Comparison of ENCODE assay signal across 8 mouse cellular contexts in genomic region chr6:51168775-51169695, GRCm38 (mm10).
A peak's percentile ranks its signal among the peaks of the same experiment; 100 is the strongest.
DNase-seq lines count a peak whose midpoint lies in the region; ATAC-seq and TF ChIP-seq lines count a peak whose summit lies in the region.

No protein-coding gene starts in this region.

- TF ChIP-seq CTCF in lung, postnatal 0 days (IDR thresholded peaks at IDR 0.05) = no peak

- no peak for TF ChIP-seq EP300 in lung, postnatal 0 days (IDR thresholded peaks at IDR 0.05)

- H3K4me2 ChIP-seq in forebrain, embryonic 16.5 days (ENCODE audit: low read length) = peak overlapping the region; percentile 59
- peak overlapping the region; percentile 54 for H3K4me2 ChIP-seq in lung, postnatal 0 days (replicated peaks; ENCODE audit: low read depth, low read length)

- DNase-seq in thymus, postnatal 4 days = peak; percentile 39
- DNase-seq in thymus, adult 18-20 months = no peak
- peak; percentile 36 for DNase-seq in induced T-regulatory cell, adult 2 months (ENCODE audit: low read depth)
- DNase-seq in lung, postnatal 0 days (ENCODE audit: low spot score) = peak; percentile 46
- peak; percentile 39 to 80 for DNase-seq in spleen, postnatal 4 days (ENCODE audit: low spot score in 2 of 2)
- DNase-seq in frontal cortex, postnatal 36 days (ENCODE audit: low spot score in 2 of 2) = no peak

- WGBS in forebrain, embryonic 16.5 days = 17% methylated on average over 38 of the region's 38 CpGs
- 14% methylated on average over 35 of the region's 38 CpGs for WGBS in lung, postnatal 0 days

- H3K4me3 ChIP-seq in forebrain, embryonic 16.5 days (replicated peaks; ENCODE audit: low read length) = peak overlapping the region; percentile 35
- peak overlapping the region; percentile 34 for H3K4me3 ChIP-seq in lung, postnatal 0 days (ENCODE audit: low read depth, low read length)

- no peaks in the 10 kb centered on the region for H3K36me3 ChIP-seq in forebrain, embryonic 16.5 days (ENCODE audit: control insufficient read depth, insufficient read depth)
- H3K36me3 ChIP-seq in lung, postnatal 0 days (ENCODE audit: insufficient read depth, low read length) = no peaks in the 10 kb centered on the region

- H3K27me3 ChIP-seq in forebrain, embryonic 16.5 days (replicated peaks; ENCODE audit: control insufficient read depth, insufficient read depth, low read length) = peaks cover 25% of the 10 kb centered on the region
- peaks cover 16% of the 10 kb centered on the region; the same call in 1 of the 2 replicates for H3K27me3 ChIP-seq in lung, postnatal 0 days (replicated peaks; ENCODE audit: insufficient read depth, low read length)

- H3K9me3 ChIP-seq in forebrain, embryonic 16.5 days (ENCODE audit: control insufficient read depth, low read length) = no peaks in the 10 kb centered on the region; the same call in 1 of the 2 replicates
- H3K9me3 ChIP-seq in lung, postnatal 0 days (ENCODE audit: low read length) = no peaks in the 10 kb centered on the region

- peak; percentile 27; the same call in 1 of the 2 replicates for ATAC-seq in forebrain, embryonic 16.5 days
- no peak for ATAC-seq in lung, postnatal 0 days
- no peak for ATAC-seq in frontal cortex, adult (ENCODE audit: low TSS enrichment)

- peak overlapping the region; percentile 68 for H3K9ac ChIP-seq in forebrain, embryonic 16.5 days (replicated peaks; ENCODE audit: low read depth, low read length)
- H3K9ac ChIP-seq in lung, postnatal 0 days (replicated peaks; ENCODE audit: low read depth) = peak overlapping the region; percentile 36; the same call in 1 of the 2 replicates

- H3K27ac ChIP-seq in forebrain, embryonic 16.5 days (ENCODE audit: low read length) = no peak overlapping the region
- H3K27ac ChIP-seq in lung, postnatal 0 days (ENCODE audit: low read length) = peak overlapping the region; percentile 86

- peaks cover 15% of the 10 kb centered on the region for H3K4me1 ChIP-seq in forebrain, embryonic 16.5 days (replicated peaks; ENCODE audit: control insufficient read depth, insufficient read depth, low read length)
- H3K4me1 ChIP-seq in lung, postnatal 0 days (ENCODE audit: insufficient read depth, low read depth, low read length) = peaks cover 3% of the 10 kb centered on the region; the same call in 1 of the 2 replicates

Comparison
In these comparisons a context has a peak if more than half of its experiments do, and no peak if none do; other contexts are left out.
1. DNase-seq: peak in thymus, postnatal 4 days (single experiment), induced T-regulatory cell, adult 2 months (single experiment), lung, postnatal 0 days (single experiment) and spleen, postnatal 4 days (2 of 2); none in thymus, adult 18-20 months (0 of 2) and frontal cortex, postnatal 36 days (0 of 2).